Mouse (Mus musculus): ENCODE data around the gene Fig4.

DNA sequence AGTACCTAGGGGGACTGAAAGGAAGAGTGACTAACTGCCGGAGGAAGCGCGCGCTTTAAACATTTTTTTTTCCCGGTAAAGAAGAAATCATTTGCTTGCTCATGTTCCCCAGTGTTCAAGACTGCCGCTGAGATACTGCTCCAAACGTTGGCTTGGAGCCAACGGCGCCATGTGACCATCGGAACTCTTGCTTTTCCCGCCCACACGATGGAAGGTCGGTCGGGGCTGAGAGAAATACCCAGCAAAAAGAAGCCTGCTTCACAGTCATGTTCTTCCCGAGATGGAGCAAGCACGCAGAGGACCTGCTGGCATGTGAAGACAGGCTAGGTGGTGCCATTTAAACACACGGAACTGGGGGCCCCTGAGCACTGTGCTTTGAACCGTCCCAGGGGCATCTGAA is 151.6 kb downstream of the Fig4 start:
- TF ChIP-seq CTCF (IDR thresholded peaks at IDR 0.05; ENCODE audit: borderline replicate concordance, control insufficient read depth, extremely low read depth, insufficient read depth, low read length, poor library complexity) (no peak), POLR2A (IDR thresholded peaks at IDR 0.05; ENCODE audit: control insufficient read depth, extremely low read depth, insufficient read depth, low read length, poor library complexity) (no peak)
